Mouse (Mus musculus): ENCODE data around the gene Ell.

The Ell gene

DNA sequence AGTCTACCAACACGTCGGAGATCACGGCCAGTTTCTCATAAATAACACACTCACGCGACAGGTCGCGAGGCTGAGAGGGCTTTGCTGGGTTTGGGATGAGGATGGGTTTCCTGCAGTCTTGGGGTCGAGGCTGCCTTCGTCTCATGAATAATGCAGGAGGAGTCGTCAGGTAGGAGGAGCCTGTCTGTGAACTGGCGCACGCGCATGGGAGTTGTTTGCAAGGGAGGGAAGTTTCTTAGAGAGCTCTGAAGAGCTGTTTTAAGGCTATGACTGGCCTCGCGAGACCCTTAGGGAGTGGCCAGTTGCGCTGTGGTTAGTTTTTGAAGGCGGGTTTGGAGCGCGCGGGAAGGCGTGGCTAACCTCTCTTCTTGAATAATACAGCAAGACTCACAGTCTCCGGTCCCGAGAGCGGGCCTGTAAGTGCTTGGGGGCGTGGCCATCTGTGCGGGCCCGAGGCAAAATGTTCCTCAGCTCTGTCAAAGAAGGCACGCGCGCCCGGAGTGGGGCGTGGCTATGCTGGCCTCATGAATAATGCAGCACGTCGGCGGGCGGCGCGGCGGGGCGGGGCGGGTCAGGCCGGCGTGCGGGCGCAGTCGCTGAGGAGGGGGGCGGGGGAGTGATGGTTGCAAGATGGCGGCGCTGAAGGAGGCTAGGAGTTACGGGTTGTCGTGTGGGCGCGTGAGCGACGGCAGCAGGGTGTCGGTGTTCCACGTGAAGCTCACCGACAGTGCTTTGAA, at the start of gene Ell:
Gene Ell, plus strand, starts transcription at position 381 of the 737 bp plus-strand sequence.
- in situ Hi-C loops (cut with MboI; ENCODE audit: low sequenced_read_pairs): no loop called here

DNA sequence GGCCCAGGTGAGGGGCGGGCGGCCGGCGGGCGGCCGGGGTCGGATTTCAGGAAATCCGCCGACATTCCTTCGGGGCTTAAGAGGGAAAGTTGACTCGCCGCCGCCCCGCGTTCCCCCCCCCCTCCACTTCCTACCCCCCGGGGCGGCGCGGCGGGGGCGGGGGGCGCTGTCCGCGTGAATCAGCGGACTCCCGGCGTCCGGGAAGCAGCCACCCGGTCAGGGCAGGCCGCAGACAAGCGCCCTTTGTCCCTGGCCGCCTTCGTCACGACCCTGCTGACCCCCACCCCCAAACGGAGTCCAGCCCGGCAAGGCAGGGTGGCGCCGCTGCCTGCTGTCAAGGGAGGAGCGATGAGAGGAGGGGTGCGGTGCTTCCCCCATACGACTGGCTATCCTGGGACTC, 49.7 kb upstream of the Ell start:
- in situ Hi-C loops (cut with MboI; ENCODE audit: low sequenced_read_pairs): no loop called here

DNA sequence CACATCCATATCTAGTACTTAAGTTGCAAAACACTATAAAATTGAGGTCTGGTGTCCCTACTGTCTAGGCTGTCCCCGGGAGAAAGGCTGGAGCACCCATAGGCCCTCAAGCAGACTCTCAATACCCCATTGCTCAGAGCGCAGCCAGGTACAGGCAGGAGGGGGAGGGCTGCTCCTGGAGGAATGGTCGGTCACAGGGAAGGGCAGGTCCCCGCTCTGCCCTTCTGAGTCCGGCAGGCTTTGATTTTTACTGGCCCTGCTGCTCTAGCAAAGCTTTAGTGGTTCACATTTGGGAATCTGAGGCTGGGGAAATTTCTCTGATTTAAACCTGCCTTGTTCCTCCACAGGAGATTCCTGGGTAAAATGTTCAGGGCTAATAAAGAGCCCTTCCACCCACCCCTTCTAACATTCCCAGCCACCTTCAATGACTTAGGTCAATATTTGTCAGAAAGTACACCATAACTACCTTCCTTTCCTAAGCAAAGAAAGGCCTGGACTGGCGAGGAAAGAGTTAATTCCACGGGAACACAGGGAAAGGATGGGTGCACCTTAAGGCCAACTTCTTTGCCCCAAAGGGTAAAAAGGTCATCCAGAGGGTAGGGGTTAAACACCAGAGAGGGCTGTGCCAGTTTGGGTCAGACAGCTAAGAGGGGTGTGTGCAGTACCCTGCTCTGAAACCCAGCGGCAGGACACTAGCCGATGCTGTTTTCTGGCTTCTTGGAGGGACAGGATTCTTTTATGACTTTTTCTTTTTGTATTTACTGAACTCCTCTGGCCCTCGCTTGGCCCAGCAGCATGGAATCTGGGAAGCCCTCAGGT, 49.0 kb upstream of the Ell start:
- in situ Hi-C loops (cut with MboI; ENCODE audit: low sequenced_read_pairs): no loop called here

DNA sequence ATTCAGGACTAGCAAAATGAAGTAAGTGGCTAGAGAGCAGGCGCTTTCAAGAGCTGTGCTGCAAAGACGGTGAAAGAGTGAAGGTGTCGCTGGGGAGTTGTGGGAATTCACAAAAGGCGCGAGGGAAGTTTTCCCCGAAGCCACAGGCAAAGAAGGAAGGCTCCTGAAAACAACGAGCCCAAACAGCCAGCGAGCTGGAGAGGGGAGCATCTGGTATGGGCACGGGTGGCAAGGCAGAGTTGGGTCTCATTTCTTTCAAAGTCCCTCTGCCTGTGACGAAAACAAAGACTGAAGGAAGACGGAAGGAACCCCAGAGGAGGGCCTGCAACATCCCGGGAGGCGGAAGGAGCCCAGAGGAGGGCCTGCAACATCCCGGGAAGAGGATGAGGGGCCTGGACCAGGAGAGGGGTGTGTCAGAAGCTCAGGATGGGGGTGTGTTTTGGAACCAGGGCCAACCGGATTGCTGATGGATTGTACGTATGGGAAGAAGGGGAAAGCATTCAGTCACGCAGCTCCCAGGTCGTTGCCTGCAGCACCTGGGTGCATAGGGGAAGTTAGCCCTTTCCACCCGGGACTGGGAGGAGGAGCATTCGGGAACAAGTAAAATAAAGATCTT, 48.3 kb upstream of the Ell start:
- in situ Hi-C loops (cut with MboI; ENCODE audit: low sequenced_read_pairs): no loop called here

DNA sequence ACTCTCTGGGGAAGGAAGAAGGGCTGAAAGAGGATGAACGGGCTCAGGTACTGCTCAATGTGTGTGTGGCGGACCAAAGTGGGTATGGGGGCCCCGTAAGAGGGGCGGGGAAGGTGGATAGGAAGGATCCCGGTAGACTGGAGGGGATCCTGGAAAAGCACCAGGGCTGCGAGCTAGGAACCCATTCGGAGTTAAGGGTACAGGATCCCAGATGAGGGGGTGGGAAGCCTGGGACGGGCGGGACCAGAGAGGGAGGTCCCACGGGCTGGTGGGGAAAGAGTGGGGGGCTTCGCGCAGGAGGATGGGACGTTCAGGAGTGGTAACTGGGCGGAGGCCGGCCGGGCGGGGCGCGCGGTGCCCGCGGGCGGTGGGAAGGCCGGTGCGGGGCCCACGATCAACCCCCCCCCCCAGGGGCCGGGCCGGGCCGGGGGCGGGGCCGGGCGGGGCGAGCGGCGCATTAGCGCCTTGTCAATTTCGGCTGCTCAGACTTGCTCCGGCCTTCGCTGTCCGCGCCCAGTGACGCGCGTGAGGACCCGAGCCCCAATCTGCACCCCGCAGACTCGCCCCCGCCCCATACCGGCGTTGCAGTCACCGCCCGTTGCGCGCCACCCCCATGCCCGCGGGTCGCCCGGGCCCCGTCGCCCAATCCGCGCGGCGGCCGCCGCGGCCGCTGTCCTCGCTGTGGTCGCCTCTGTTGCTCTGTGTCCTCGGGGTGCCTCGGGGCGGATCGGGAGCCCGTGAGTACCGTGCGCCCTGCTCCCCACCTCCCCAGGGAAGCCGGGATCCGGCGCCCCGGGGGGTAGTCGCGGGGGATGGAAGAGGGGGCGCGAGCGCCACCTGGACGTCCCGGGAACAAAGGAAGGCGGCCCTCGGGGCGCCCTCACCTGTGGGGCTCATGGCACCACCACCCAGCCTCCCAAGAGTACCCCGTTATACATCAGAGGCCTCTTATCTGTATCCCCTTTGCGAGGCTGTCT, 46.3 kb upstream of the Ell start, which contains the start of gene Crlf1:
Gene Crlf1, plus strand, starts transcription at position 495 of the 977 bp plus-strand sequence.
- in situ Hi-C loops (cut with MboI; ENCODE audit: low sequenced_read_pairs): no loop called here

DNA sequence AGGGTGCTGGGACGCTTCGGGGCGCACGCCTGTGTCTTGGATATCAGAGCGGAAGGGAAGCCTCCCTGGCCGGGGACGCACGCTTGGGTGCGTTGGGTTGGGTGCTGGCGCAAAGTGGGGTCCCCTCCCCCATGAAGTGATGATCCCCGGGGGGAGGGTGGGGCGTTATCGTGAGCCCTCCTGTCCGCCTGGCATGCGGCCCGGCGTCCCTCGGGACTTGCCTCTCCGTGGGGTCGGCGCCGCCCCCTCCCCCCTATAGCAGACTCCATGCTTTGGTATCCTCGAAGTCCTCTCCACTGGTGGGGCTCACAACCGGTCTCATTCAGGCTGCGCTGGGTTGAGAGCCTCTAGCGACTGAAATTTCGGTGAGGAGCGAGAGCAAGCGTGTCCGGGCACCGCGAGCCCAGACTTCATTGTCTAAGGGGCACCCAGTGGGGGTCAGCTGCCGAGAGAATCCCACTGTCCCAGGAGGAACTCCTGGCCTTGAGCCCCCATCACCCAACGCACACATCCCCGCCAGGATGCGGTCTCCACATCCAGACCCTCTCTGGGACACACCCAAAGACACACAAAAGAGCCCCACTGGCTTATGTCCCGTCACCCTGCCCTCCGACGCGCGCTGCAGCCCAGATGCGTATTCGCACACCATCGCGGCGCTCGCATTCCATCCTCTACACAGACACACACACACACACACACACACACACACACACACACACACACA, 45.4 kb upstream of the Ell start:
- in situ Hi-C loops (cut with MboI; ENCODE audit: low sequenced_read_pairs): no loop called here

DNA sequence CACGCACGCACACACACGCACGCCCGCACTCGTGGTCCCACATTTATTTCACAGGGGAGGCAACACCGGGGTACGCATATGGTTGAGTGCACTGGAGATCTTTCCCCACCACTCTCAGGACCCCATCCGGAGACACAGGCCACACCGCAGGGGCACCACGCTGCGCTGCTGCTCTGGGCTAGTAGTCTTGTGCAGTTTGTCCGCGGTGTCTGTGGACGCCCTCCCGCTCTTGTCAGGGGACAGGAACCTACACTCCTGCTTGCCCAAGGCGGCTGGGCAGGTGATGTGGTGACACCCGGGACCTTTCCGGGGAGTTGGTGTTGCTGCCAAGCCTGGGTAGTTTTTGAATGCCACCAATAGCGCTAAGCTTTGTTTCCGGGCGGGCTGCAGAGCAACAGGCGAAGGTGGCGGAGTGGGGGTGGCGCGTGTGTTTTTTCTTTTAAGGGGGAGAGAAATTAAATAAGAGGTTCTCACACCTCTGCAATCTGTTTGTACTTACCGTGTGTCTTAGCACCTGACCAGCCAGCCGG, 44.8 kb upstream of the Ell start:
- in situ Hi-C loops (cut with MboI; ENCODE audit: low sequenced_read_pairs): no loop called here

DNA sequence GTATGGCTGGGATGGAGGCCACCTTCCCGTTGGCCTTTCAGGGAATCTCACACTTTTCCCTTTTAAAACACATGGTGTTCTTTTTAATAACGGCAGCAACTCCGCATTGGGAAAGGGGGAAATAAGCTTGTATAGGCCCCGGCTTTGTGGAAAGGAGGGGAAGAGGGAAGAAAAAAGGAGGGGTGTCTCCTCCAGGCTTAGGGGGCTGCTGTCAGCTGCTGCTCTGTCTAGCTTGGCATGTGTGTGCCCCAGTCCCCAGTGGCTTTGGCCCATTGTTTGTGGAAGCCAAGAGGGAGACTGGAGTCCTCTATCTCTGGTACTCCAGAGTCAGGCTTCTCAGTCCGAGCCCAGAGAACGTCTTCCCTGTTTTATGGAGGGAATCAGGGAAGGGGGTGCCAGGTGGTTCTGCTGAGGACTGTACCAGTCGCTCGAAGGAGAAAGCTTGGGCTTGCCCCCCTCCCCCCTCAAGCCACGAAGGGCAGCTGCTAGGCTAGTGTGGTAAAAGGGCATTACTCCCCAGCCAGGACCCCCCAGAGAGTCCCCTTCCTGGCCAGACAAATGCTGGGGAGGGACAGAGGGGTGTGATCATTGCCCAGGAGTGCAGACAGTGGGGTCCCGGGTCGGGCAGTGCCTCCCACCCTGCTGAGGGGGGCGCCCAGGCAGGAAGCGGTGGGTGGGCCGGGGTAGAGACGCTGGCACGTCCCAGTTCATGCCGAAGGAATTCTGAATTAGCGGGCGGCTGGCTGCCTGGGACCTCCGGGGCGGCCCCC, 44.1 kb upstream of the Ell start:
- in situ Hi-C loops (cut with MboI; ENCODE audit: low sequenced_read_pairs): no loop called here

DNA sequence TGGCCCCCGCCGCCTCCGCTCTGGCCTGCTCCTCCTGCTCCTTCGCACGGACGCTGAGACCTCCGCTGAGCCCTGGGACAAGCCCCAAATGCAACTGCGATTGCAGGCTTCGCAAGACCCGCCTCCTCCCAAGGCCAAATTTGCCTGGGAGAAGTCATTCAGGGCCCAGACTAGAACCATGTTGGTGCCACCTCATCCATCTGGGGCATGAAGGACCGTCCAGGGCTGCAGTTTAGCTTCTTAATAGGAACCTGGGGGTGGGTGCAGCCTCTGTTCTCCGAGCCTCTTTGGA, 43.5 kb upstream of the Ell start:
- in situ Hi-C loops (cut with MboI; ENCODE audit: low sequenced_read_pairs): no loop called here

DNA sequence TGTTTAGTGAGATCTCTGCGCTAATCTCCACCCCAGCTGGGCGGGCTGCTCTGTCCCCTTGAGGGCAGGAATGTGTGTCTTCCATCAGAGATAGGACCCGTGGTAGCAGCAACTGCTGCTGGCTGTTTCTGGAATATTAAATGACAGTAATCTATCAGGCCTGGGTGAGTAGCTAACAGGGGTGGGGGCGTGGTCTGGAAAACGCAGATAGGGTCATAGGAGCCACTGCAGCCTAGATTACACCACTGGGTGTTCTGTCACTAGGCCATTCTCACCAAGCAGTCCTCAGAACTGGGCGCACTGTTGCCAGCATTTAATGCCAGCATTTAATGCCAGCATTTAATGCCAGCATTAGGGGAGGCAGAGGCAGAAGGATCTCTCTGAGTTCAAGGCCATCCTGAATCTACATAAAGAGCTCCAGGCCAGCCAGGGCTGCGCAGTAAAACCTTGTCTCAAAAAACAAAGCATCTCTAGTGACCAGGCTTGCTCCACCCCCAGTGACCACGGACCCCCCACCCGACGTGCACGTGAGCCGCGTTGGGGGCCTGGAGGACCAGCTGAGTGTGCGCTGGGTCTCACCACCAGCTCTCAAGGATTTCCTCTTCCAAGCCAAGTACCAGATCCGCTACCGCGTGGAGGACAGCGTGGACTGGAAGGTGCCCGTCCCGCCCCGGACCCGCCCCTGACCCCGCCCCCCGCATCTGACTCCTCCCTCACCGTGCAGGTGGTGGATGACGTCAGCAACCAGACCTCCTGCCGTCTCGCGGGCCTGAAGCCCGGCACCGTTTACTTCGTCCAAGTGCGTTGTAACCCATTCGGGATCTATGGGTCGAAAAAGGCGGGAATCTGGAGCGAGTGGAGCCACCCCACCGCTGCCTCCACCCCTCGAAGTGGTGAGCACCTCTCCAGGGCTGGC, 38.6 kb upstream of the Ell start:
- in situ Hi-C loops (cut with MboI; ENCODE audit: low sequenced_read_pairs): loop anchor here (10.0 kb wide), 1 partner anchor 86 kb away; no protein-coding TSS in a partner anchor

DNA sequence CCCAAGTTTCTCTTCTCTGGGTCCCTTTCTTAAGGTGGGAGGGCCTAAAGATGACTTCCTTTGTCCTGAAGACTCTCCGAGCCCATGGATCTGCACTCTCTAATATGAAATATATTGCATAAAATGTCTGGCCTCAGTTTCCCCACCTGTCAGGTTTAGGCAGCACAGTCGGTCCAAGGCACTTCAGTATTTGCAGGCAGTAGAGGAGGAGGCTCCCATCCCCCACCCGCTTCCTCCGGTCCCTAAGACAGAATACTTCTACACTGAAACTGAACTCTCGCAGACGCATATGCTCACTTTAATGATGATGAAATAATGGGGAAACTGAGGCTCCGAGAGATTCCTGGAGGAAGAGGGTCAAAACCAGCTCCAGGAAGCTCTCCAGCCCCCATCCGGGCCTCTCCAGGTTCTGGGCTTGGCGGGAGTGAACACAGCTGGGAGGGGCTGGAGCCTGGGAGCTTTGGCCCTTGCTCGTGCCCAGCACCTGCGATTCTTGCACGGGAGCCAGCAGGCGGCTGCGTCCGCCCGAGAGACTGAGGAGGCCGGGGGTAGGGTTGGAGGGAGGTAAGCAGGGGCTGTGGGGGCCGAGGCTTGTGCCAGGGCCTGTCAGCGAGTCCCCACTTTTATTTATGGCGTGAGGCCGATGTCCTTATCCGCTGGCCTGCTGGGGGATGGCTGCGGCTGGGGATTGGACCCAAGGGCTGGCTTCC, 37.3 kb upstream of the Ell start:
- in situ Hi-C loops (cut with MboI; ENCODE audit: low sequenced_read_pairs): loop anchor here (10.0 kb wide), 1 partner anchor 87 kb away; no protein-coding TSS in a partner anchor

DNA sequence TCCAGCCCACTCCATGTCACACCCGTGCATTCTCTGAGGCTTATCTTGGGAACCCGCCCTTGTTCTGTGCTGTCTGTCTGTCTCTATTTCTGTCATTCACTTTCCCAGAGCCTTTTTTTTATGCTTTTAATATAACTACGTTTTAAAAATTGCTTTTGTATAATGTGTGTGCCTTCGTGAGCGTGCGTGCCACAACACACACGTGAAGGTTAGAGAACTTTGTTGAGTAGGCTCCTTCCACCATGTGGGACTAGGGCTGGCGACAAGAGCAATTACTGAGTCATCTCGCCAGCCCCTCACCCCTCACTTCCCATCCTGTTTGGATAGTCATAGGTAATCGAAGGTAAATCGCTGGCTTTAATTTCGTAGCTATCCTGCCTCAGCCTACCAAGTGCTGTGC, 36.7 kb upstream of the Ell start:
- in situ Hi-C loops (cut with MboI; ENCODE audit: low sequenced_read_pairs): loop anchor here (10.0 kb wide), 1 partner anchor 88 kb away; no protein-coding TSS in a partner anchor

DNA sequence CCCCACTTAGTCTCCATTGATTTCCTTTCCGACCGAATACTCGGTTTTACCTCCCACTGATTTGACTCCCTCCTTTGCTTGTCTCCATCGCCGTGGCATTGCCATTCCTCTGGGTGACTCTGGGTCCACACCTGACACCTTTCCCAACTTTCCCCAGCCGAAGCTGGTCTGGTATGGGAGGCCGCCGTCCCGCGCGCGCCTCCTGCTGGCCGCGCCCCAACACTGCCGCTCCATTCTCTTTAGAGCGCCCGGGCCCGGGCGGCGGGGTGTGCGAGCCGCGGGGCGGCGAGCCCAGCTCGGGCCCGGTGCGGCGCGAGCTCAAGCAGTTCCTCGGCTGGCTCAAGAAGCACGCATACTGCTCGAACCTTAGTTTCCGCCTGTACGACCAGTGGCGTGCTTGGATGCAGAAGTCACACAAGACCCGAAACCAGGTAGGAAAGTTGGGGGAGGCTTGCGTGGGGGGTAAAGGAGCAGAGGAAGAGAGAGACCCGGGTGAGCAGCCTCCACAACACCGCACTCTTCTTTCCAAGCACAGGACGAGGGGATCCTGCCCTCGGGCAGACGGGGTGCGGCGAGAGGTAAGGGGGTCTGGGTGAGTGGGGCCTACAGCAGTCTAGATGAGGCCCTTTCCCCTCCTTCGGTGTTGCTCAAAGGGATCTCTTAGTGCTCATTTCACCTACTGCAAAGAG, 36.1 kb upstream of the Ell start:
- in situ Hi-C loops (cut with MboI; ENCODE audit: low sequenced_read_pairs): loop anchor here (10.0 kb wide), 1 partner anchor 88 kb away; no protein-coding TSS in a partner anchor

DNA sequence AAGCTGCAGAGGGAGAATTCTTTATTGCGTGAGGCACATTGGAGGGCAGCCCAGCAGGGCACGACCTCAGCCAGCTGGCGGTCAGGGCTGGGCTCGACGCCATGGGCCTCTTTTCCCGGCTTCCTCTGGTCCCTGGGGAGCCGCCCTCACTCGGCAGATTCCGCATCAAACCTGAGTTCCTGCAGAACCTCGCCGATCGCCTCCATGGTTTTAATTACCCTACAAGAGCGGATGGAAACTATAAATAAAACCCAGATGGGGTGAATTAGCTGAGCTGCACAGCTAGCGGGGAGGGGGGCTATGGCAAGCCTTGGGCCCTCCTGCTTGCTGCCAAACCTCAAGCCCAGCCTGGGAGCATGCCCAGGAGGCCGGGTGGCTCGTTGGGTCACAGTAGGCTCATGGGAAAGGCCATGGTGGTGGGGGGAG, 35.0 kb upstream of the Ell start:
- in situ Hi-C loops (cut with MboI; ENCODE audit: low sequenced_read_pairs): loop anchor here (10.0 kb wide), 1 partner anchor 90 kb away; no protein-coding TSS in a partner anchor

DNA sequence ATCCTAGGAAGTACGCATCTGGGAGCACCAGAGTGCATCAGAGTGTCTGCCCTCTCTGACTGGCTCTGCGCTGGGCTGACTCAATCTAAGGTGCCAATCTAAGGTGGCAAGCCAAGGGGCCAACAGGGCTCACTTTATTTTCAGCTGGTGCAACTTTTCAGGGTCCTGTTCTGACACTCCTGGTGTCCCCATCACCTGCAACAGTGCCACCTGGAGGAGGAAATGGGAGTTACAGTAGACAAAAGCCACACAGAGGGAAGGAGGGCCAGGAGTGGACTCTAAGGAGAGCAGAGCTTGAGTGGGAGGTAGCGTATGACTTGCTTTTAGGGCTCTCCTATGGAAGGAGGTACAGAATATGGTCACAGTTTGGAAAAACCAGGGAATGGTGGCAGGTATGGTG, 34.4 kb upstream of the Ell start:
- in situ Hi-C loops (cut with MboI; ENCODE audit: low sequenced_read_pairs): loop anchor here (10.0 kb wide), 1 partner anchor 90 kb away; no protein-coding TSS in a partner anchor

DNA sequence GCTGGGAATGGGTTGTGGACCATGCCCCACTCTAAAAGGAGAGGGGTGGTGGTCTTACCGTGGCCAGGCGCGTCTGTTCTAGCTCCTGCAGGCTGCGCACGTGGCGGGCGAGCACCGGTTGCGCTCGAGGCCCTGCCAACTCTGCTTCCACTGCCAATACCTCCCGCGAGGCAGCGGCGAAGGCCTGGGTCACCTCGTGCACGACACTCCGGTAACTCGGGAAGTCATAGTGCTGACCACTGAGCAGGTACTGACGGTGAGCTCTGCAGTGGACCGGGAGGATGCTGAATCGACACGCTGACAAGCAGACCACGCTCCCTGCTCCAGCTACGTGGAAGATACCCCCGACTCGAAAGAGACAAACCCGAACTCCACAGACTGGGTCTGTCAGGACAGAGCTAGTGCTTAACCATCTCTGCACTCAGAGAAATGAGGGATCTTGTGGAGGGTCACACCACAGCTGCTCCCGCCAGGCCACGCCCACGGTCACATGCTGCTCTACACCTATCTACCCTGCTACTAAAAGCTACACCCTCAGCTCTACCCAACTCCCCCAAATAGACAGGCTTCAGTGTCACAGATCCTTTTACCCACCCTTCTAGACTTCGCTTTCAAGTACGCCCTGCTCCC, 33.4 kb upstream of the Ell start:
- in situ Hi-C loops (cut with MboI; ENCODE audit: low sequenced_read_pairs): loop anchor here (10.0 kb wide), 1 partner anchor 91 kb away; no protein-coding TSS in a partner anchor

Data from CH12F3 (cell line).